Mouse (Mus musculus): ENCODE measurements around the gene Upb1. TPM values are rescaled to one million over a fixed set of nuclear protein-coding genes. Genes with fewer than 3 reads are reported as not detected.
"Not testable (repeated sequence)": the region's sequence is repeated elsewhere in the genome, so short reads cannot be mapped to it uniquely, and the experiment has no call there.

Upb1 gene
- polyA plus RNA-seq, 1 experiment = not detected

- TF ChIP-seq CTCF (IDR thresholded peaks at IDR 0.05; ENCODE audit: insufficient read depth, low read depth, low read length) (no peak), POLR2A (IDR thresholded peaks at IDR 0.05; ENCODE audit: insufficient read depth, low read depth, low read length) (no peak)
- Histone ChIP-seq H3K4me1 (ENCODE audit: control insufficient read depth, insufficient read depth, low read length) (no peaks in the 10 kb centered on the region), H3K27ac (ENCODE audit: insufficient read depth, low read depth, low read length) (no peak overlapping the region), H3K4me3 (ENCODE audit: insufficient read depth, low read depth, low read length) (no peak overlapping the region)
- WGBS = 84% methylated on average over 4 of the region's 4 CpGs
Measured at GRCm38 (mm10) chr10:75458329-75458728, 57.4 kb downstream of the Upb1 start.

- WGBS = 87% methylated on average over 3 of the region's 3 CpGs
- H3K4me1 ChIP-seq (ENCODE audit: control insufficient read depth, insufficient read depth, low read length) = peaks cover 2% of the 10 kb centered on the region; the same call in 1 of the 2 replicates
- no peak for TF ChIP-seq CTCF (IDR thresholded peaks at IDR 0.05; ENCODE audit: insufficient read depth, low read depth, low read length)
- no peak for TF ChIP-seq POLR2A (IDR thresholded peaks at IDR 0.05; ENCODE audit: insufficient read depth, low read depth, low read length)
- no peak overlapping the region for H3K4me3 ChIP-seq (ENCODE audit: insufficient read depth, low read depth, low read length)
- no peak overlapping the region for H3K27ac ChIP-seq (ENCODE audit: insufficient read depth, low read depth, low read length)
Measured at GRCm38 (mm10) chr10:75462728-75463127, 61.8 kb downstream of the Upb1 start.

GRCm38 (mm10) chr10:75465781-75466550 is 65.1 kb downstream of the Upb1 start:
- 45% methylated on average over 6 of the region's 6 CpGs for WGBS
- TF ChIP-seq CTCF (IDR thresholded peaks at IDR 0.05; ENCODE audit: insufficient read depth, low read depth, low read length) = no peak
- TF ChIP-seq POLR2A (IDR thresholded peaks at IDR 0.05; ENCODE audit: insufficient read depth, low read depth, low read length) = no peak

GRCm38 (mm10) chr10:75473411-75473810 is 72.5 kb downstream of the Upb1 start:
- 83% methylated on average over 8 of the region's 8 CpGs for WGBS
- TF ChIP-seq POLR2A (IDR thresholded peaks at IDR 0.05; ENCODE audit: insufficient read depth, low read depth, low read length) (no peak), CTCF (IDR thresholded peaks at IDR 0.05; ENCODE audit: insufficient read depth, low read depth, low read length) (no peak)
- Histone ChIP-seq H3K4me3 (ENCODE audit: insufficient read depth, low read depth, low read length) (no peak overlapping the region), H3K27ac (ENCODE audit: insufficient read depth, low read depth, low read length) (no peak overlapping the region), H3K4me1 (ENCODE audit: control insufficient read depth, insufficient read depth, low read length) (peaks cover 4% of the 10 kb centered on the region; the same call in 1 of the 2 replicates)

More at GRCm38 (mm10) chr10:75465781-75466550, 65.1 kb downstream of the Upb1 start:
- Histone ChIP-seq H3K27ac (ENCODE audit: insufficient read depth, low read depth, low read length) (no peak overlapping the region), H3K4me1 (ENCODE audit: control insufficient read depth, insufficient read depth, low read length) (peaks cover 2% of the 10 kb centered on the region; the same call in 1 of the 2 replicates), H3K4me3 (ENCODE audit: insufficient read depth, low read depth, low read length) (no peak overlapping the region)

GRCm38 (mm10) chr10:75474571-75474970 is 73.7 kb downstream of the Upb1 start:
- 52% methylated on average over 5 of the region's 5 CpGs for WGBS
- TF ChIP-seq POLR2A (IDR thresholded peaks at IDR 0.05; ENCODE audit: insufficient read depth, low read depth, low read length) (no peak), CTCF (IDR thresholded peaks at IDR 0.05; ENCODE audit: insufficient read depth, low read depth, low read length) (no peak)
- Histone ChIP-seq H3K4me3 (ENCODE audit: insufficient read depth, low read depth, low read length) (no peak overlapping the region), H3K27ac (ENCODE audit: insufficient read depth, low read depth, low read length) (no peak overlapping the region), H3K4me1 (ENCODE audit: control insufficient read depth, insufficient read depth, low read length) (peaks cover 4% of the 10 kb centered on the region; the same call in 1 of the 2 replicates)

GRCm38 (mm10) chr10:75475139-75475850 is 74.4 kb downstream of the Upb1 start:
- not testable (repeated sequence) for H3K27ac ChIP-seq (ENCODE audit: insufficient read depth, low read depth, low read length); H3K4me1 ChIP-seq (ENCODE audit: control insufficient read depth, insufficient read depth, low read length); H3K4me3 ChIP-seq (ENCODE audit: insufficient read depth, low read depth, low read length)
- WGBS = 48% methylated on average over 5 of the region's 6 CpGs

- Histone ChIP-seq H3K27ac (ENCODE audit: insufficient read depth, low read depth, low read length) (no peak overlapping the region), H3K4me3 (ENCODE audit: insufficient read depth, low read depth, low read length) (no peak overlapping the region), H3K4me1 (ENCODE audit: control insufficient read depth, insufficient read depth, low read length) (peaks cover 4% of the 10 kb centered on the region; the same call in 1 of the 2 replicates)
- no peak for TF ChIP-seq CTCF (IDR thresholded peaks at IDR 0.05; ENCODE audit: insufficient read depth, low read depth, low read length)
- TF ChIP-seq POLR2A (IDR thresholded peaks at IDR 0.05; ENCODE audit: insufficient read depth, low read depth, low read length) = no peak
- WGBS = 82% methylated on average over 9 of the region's 9 CpGs
Measured at GRCm38 (mm10) chr10:75477034-75477433, 76.1 kb downstream of the Upb1 start.

GRCm38 (mm10) chr10:75479955-75480354 is 79.0 kb downstream of the Upb1 start:
- TF ChIP-seq POLR2A (IDR thresholded peaks at IDR 0.05; ENCODE audit: insufficient read depth, low read depth, low read length) = no peak
- no peak for TF ChIP-seq CTCF (IDR thresholded peaks at IDR 0.05; ENCODE audit: insufficient read depth, low read depth, low read length)
- no peak overlapping the region for H3K4me3 ChIP-seq (ENCODE audit: insufficient read depth, low read depth, low read length)
- 85% methylated on average over 2 of the region's 2 CpGs for WGBS

GRCm38 (mm10) chr10:75481703-75482102 is 80.8 kb downstream of the Upb1 start:
- TF ChIP-seq POLR2A (IDR thresholded peaks at IDR 0.05; ENCODE audit: insufficient read depth, low read depth, low read length) = no peak
- no peak for TF ChIP-seq CTCF (IDR thresholded peaks at IDR 0.05; ENCODE audit: insufficient read depth, low read depth, low read length)
- no peak overlapping the region for H3K4me3 ChIP-seq (ENCODE audit: insufficient read depth, low read depth, low read length)
- 86% methylated on average over 4 of the region's 4 CpGs for WGBS
- no peaks in the 10 kb centered on the region for H3K4me1 ChIP-seq (ENCODE audit: control insufficient read depth, insufficient read depth, low read length)
- H3K27ac ChIP-seq (ENCODE audit: insufficient read depth, low read depth, low read length) = no peak overlapping the region

More at GRCm38 (mm10) chr10:75479955-75480354, 79.0 kb downstream of the Upb1 start:
- no peak overlapping the region for H3K27ac ChIP-seq (ENCODE audit: insufficient read depth, low read depth, low read length)
- H3K4me1 ChIP-seq (ENCODE audit: control insufficient read depth, insufficient read depth, low read length) = peaks cover 2% of the 10 kb centered on the region; the same call in 1 of the 2 replicates
